Mouse (Mus musculus) G1E (cell line): ENCODE measurements around the gene Aak1.

Experiments used
- CTCF ChIP-seq: IDR thresholded peaks from 2 replicates; pipeline ENCODE4 v1.5.1; 2012; ENCODE audit warnings: low read depth, low read length, inconsistent platforms, mixed read lengths
- GATA1 ChIP-seq: IDR thresholded peaks from 2 replicates; pipeline ENCODE4 v1.6.1; 2012; ENCODE audit warnings: borderline replicate concordance, low read length, inconsistent platforms, mixed read lengths
- GATA2 ChIP-seq: IDR thresholded peaks from 2 replicates; pipeline ENCODE4 v1.6.1; 2012; ENCODE audit warnings: low read depth, low read length, inconsistent platforms, borderline replicate concordance
- POLR2AphosphoS5 ChIP-seq: IDR thresholded peaks from 2 replicates; pipeline ENCODE4 v1.6.1; 2012; ENCODE audit warnings: low read depth, low read length, inconsistent platforms; ENCODE audit not compliant: insufficient replicate concordance
- TAL1 ChIP-seq: conservative IDR thresholded peaks from 2 replicates; pipeline ENCODE4 v1.6.1; 2012; ENCODE audit warnings: low read depth, low read length, inconsistent platforms, mixed read lengths

DNA sequence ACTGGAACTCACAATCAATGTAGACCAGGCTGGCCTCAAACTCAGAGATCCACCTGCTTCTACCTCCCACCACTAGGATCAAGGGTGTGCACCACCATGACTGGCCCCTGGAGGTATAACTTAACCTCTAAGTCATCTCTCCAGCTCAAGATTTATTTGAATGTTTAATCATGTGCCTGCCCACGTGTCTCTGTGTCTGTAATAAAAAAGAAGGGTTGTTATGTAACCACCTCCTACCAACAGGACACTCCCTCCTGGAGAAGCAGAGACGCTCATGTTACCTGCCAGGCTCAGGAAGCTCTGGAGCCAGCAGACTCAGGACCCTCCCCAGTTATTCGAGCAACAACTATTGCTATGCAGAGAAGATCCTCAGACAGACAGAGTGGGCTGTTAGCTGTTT is 7.4 kb upstream of the Aak1 start:
- TF ChIP-seq CTCF: no peak
- no peak for TF ChIP-seq GATA1
- no peak for TF ChIP-seq TAL1
- TF ChIP-seq POLR2AphosphoS5: no peak
- TF ChIP-seq GATA2: no peak
